Mouse (Mus musculus) layer of hippocampus, postnatal 14 days (tissue): ENCODE data around the gene Bahcc1. TPM values are rescaled to one million over a fixed set of nuclear protein-coding genes. Genes with fewer than 3 reads are reported as not detected.

Experiments
- DNase-seq, 2 experiments: peaks; one replicate each; pipeline ENCODE4 v3.0.0; 2021 to 2022; ENCODE audit warnings: low spot score in 2 of 2, mixed read lengths in 1 of 2
- microRNA-seq, 2 experiments: library from miRNA; unstranded; fragments of <30 nt; microRNA quantifications; one replicate each; pipeline ENCODE4 v1.2.0; 2021
- total RNA-seq, 2 experiments: library from RNA; stranded (reverse); gene quantifications; 2 replicates each; pipeline ENCODE4 v1.2.3; 2021

Bahcc1 gene
- total RNA-seq, 2 experiments from 2014 or later, result 20.3 to 20.7 TPM

DNA sequence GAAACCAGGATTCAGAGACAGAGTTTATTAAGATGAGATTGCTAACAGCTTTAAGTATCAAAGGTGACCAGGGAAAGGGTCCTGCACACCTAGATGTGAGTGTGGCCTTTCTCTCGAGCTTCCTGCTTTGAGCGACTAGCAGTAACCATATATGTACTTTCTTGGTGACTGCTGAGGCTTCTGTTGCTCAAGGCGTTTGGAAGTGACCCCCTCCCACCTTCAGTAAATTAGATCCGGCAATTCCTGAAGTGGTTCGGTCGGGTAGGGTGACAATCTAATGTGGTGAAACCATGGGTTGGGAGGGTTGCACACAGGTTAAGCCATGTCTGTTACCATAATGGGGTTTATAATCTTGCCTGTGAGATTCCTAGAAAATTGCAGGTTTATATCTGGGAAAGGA, 79.3 kb downstream of the Bahcc1 start:
- no peak for DNase-seq

DNA sequence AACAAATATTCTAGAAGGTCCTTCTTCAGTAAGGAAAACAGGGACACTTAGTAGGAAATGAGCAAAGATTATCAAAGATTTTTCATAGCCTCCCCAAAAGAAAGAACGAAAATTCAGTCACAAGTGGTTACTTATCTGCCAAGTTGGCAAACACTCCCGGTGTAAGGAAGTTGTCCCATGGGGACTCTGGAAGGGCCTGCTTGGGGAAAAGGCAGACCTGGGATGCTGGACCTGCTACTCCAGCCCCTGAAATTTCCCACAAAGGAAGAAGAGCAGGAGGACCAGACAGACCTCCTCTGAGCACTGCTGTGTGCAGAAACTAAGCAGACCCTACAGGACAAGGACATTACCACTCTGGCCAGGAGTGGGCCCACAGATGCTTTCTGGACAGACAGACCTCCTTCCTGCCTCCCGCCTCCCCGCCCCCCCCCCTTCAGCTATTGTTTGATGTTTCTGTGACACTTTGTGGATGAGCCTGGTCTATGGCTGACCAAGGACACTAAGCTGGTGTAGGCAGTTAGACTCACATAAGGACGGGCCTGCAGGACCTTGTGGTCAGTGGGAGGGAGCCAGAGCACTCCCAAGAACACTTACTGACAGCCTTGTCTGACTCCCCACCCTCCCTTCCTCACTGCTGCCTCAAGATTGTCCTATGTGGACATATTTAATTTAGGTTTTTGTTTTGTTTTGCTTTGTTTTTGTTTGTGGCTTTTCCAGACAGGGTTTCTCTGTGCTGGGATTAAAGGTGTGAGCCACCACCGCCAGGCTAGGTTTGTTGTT, 81.3 kb downstream of the Bahcc1 start:
- DNase-seq, result no peak

GRCm38 (mm10) chr11:120314721-120315415, 82.1 kb downstream of the Bahcc1 start:
- DNase-seq, result no peak

DNA sequence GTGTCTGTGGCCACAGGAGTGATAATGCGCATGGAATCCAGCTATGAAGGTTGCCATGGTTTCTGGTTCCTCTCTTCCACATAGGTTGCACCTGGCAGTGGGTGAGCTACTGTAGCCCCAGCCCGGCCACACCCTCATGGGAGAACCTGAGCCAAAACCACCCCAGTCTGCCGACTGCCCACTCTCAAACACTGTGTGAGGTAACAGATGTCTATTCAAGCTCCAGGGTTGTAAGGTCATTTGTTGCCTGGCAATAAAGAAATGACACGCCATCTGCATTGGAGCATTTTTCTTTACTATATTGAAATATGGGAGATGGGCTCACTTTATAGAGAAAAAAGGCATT, 82.6 kb downstream of the Bahcc1 start:
- peak in 1 of 2 experiments; percentile 45 for DNase-seq

- DNase-seq, result peak; percentile 92 to 97
Measured at GRCm38 (mm10) chr11:120315832-120316689, 83.3 kb downstream of the Bahcc1 start.

- no peak for DNase-seq
Measured at GRCm38 (mm10) chr11:120316690-120317254, 84.0 kb downstream of the Bahcc1 start.

GRCm38 (mm10) chr11:120317456-120317855, 84.7 kb downstream of the Bahcc1 start:
- no peak for DNase-seq

DNA sequence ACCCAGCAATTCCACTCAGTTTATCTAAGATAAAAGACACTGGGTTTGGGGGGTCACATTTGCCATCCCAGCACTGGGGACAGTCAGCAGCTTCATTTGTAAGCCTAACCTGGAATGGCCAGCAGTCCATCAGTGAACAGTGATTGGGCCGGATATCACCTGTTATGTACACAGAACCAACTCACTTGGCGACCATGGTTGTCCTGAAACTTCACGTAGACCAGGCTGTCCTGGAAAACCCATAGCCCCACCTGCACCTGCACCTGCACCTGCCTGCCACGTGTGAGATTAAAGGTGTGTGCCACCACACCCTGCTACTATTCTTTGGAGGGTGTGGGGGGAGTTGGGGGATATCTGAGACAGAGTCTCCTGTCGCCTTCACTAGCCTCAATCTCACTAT, 86.6 kb downstream of the Bahcc1 start:
- DNase-seq, result no peak

- DNase-seq, result no peak
Measured at GRCm38 (mm10) chr11:120320156-120320555, 87.4 kb downstream of the Bahcc1 start.

DNA sequence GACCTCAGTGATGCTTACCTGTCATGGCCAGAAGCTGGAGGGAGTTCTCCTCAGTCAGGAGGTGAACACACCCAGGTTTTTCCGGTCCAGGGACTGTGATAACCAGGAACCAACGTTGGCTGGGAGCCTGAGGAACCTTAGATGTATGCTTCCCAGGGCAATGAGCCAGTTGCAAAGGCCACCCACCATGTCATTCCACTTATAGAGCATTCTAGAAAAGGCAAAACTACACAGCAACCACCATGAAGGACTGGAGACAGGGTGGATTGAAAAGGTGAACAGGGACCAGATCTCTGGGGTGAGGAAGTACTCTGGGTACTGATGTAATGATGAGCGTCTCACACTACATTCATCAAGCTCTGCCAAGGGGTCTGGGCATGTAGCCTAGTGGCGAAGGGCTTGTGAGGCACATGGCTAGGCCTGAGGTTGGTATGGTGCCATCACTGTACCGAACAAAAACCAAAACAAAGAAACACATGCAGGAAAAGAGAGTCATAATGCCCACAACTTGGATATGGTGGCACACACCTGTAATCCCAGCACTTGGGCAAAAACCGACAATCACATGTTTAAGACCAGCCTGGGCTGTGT, 102.8 kb downstream of the Bahcc1 start:
- DNase-seq, result no peak

GRCm38 (mm10) chr11:120337447-120337846, 104.7 kb downstream of the Bahcc1 start:
- DNase-seq, result no peak

GRCm38 (mm10) chr11:120338786-120339185, 106.0 kb downstream of the Bahcc1 start:
- DNase-seq, result no peak

- no peak for DNase-seq
Measured at GRCm38 (mm10) chr11:120339978-120340513, 107.3 kb downstream of the Bahcc1 start.

- no peak for DNase-seq
Measured at GRCm38 (mm10) chr11:120341661-120342060, 108.9 kb downstream of the Bahcc1 start.

Small RNA genes lying within 50 kb of the gene (microRNA-seq; reads per million reads assigned to microRNA genes)
- 0 reads per million in 2 experiments for gene Gm47297

Other genes starting within 250 kb of the Bahcc1 start
- gene Aatk, start 185.8 kb upstream of the Bahcc1 start, total RNA-seq, result 100 to 1,000 TPM; 193 to 202 TPM
- 10 to 100 TPM; 43.9 to 44.9 TPM for gene Cep131, start 146.1 kb upstream of the Bahcc1 start, total RNA-seq
- gene Tepsin, start 134.2 kb upstream of the Bahcc1 start, total RNA-seq, result 10 to 100 TPM; 17.2 to 18.0 TPM
- 10 to 100 TPM; 34.9 to 38.0 TPM for gene Ndufaf8, start 134.0 kb upstream of the Bahcc1 start, total RNA-seq
- 10 to 100 TPM; 94.1 to 94.8 TPM for gene Slc38a10, start 81.6 kb upstream of the Bahcc1 start, total RNA-seq
- 1,000 to 10,000 TPM; 1,835 to 1,925 TPM for gene Actg1, start 115.6 kb downstream of the Bahcc1 start, total RNA-seq
- under 1 TPM; 0.48 to 0.67 TPM for gene Fscn2, start 128.6 kb downstream of the Bahcc1 start, total RNA-seq
- gene Faap100, start 145.8 kb downstream of the Bahcc1 start, total RNA-seq, result 10 to 100 TPM; 31.9 to 38.1 TPM
- gene Nploc4, start 204.8 kb downstream of the Bahcc1 start, total RNA-seq, result 10 to 100 TPM; 64.4 to 65.6 TPM
- 1 to 10 TPM in 1 of 2 experiments, not detected in 1; 1.4 TPM for gene Tspan10, start 209.7 kb downstream of the Bahcc1 start, total RNA-seq
- gene Pde6g, start 220.6 kb downstream of the Bahcc1 start, total RNA-seq, result under 1 TPM in 1 of 2 experiments, not detected in 1; 0.43 TPM
- gene Oxld1, start 225.1 kb downstream of the Bahcc1 start, total RNA-seq, result 10 to 100 TPM; 14.5 to 15.9 TPM
- 10 to 100 TPM; 22.5 to 22.7 TPM for gene Ccdc137, start 225.2 kb downstream of the Bahcc1 start, total RNA-seq
- gene Arl16, start 234.7 kb downstream of the Bahcc1 start, total RNA-seq, result 10 to 100 TPM; 56.7 to 61.6 TPM